Mouse (Mus musculus) CD4-positive naive resting alpha-beta T cell, adult 76 days (primary cell): ENCODE measurements around the gene Ppp1r14d. TPM values are rescaled to one million over a fixed set of nuclear protein-coding genes. Genes with fewer than 3 reads are reported as not detected.

ENCODE experiments used
- total RNA-seq: library from RNA; stranded (reverse); gene quantifications from one replicate; pipeline ENCODE4 v1.2.4, GENCODE M21; 2023

Ppp1r14d gene
- not detected for total RNA-seq

DNA sequence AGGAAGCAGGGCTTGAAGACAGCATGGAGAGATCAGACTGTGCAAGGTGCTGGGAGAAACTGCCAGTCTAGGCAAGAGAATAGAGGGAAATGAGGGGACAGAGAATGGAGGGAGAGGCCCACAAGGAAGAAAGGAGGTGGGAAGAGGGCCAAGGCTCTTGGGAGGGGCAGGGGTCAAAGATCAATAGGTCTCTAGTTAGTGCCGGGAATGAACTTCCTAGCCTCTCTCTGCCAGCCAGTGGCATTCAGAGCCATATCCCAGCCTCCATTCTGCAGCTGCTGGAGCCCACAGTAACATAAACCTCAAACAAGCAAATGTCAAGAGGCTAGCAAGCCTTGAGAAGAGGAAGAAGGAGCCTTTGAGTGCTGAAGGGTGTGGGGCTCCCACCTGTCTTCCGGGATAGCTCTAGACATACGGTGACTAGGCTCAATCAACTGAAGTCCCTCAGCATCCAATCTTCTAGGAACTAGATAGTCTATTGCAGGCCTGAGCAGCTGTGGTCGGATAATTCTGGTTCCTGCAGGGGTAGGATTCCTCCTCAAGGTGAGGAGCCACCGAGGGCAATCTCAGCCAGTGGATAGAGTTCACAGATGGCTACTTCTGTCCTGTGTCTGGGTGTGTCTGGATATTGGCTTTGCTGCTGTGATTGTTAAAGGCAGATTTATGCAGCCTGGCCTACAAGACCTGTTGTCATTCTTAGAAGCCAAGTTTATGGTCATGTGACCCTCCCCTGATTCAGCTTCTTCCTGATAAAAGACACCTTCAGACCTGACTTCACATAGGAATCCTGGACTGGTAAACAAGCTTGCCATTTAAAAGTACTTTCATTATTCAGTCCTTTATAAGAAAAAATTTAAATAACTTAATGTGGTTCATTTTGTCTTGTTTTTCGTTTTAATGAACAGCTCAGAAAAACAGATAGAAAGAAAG lies at the start of gene Ppp1r14d:
Ppp1r14d (minus strand) TSS at position 132 of the 930 bp plus-strand sequence.

DNA sequence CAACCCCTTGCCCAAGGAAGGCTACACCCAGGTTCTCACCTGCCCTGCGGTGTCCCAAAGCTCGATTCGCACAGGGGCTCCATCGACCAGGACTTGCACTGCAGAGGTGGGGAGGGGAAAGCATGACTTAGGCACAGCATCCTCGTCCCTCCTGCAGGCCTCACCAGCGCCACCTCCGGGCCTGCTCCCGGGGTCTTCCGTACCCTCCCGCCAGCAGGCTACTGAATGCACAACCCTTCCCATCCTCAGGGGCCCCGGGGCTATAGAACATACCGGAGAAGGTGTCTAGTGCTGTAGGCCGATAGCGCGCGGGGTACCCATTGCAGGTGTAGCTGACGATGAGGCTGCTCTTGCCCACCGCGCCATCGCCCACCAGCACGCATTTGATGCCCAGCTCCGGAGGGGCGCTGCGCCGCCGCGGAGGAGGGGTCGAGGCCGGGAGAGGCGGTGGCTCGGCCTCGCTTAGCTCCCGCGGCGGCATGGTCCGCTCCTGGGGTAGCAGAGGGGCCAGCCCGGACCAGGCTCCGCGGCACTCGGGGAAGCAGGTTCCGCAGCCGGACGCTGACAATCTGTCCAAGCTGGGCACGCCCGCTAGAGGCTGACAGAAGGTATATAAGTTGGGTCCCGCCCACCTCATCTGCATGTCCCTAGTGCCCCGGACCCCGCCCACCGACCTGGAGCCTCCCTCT lies 41.1 kb upstream of the Ppp1r14d start, which contains the start of gene Rhov:
Rhov (minus strand) TSS at position 630 of the 689 bp plus-strand sequence.

DNA sequence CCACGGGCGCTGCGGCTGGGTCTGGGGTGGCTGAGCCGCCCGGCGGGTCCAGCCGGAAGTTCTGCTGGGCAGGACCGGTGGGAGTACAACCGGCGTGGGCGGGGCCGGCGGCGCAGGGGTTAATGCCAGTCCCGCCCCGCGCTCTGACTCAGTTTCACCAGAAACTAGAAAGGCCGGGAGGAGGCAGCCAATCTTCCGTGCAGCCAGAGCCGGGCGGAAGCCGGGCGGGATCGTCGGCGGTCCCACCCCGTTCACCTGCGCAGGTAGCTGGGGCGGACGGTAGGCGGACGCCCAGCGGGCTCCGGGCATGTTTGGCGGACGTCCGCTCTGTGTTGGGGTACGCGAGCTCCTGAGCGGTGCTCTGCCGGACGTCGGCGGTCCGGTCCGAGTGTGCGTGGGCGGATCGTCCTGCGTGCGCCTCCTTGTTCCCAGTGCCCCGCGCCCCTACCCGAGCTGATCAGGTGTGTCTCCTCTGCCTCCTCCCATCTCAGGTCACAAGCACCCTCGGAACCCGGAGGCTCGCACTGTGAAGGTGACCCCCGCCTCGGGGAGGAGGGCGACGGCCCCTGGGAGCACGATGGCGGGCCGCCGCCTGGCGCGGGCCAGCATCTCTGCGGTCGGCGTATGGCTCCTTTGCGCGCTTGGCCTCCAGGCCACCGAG lies 7.6 kb upstream of the Ppp1r14d start, which contains the start of gene Spint1:
Spint1 (plus strand) TSS at position 153 of the 661 bp plus-strand sequence.

GRCm38 (mm10) chr2:119208344-119209175 lies 21.1 kb downstream of the Ppp1r14d start, which contains the start of the genes Zfyve19 and Dnajc17:
Gene Zfyve19, plus strand, starts transcription at chr2:119208617.
Gene Dnajc17, minus strand, starts transcription at chr2:119208795.

GRCm38 (mm10) chr2:119173991-119174651 lies 55.6 kb downstream of the Ppp1r14d start, which contains the start of gene Gm14137:
Gene Gm14137, plus strand, starts transcription at chr2:119174509.

Other genes starting within 250 kb of the Ppp1r14d start
- gene Ccdc32, start 200.5 kb downstream of the Ppp1r14d start, total RNA-seq: 12.1 TPM
- gene Rpusd2, start 195.1 kb downstream of the Ppp1r14d start, total RNA-seq: 15.2 TPM
- 1.8 TPM for gene Knl1, start 182.8 kb downstream of the Ppp1r14d start, total RNA-seq
- gene Rad51, start 117.1 kb downstream of the Ppp1r14d start, total RNA-seq: 2.1 TPM
- gene Rmdn3, start 72.9 kb downstream of the Ppp1r14d start, total RNA-seq: 27.6 TPM
- not detected for gene Gchfr, start 62.1 kb downstream of the Ppp1r14d start, total RNA-seq
- 1.4 TPM for gene Gm14137, start 55.4 kb downstream of the Ppp1r14d start, total RNA-seq
- 20.8 TPM for gene Zfyve19, start 21.3 kb downstream of the Ppp1r14d start, total RNA-seq
- 24.9 TPM for gene Dnajc17, start 21.1 kb downstream of the Ppp1r14d start, total RNA-seq
- not detected for gene Spint1, start 7.5 kb upstream of the Ppp1r14d start, total RNA-seq
- gene Rhov, start 41.4 kb upstream of the Ppp1r14d start, total RNA-seq: 0.32 TPM
- gene Vps18, start 58.8 kb upstream of the Ppp1r14d start, total RNA-seq: 26.1 TPM
- 0.38 TPM for gene Dll4, start 95.9 kb upstream of the Ppp1r14d start, total RNA-seq
- gene Chac1, start 121.3 kb upstream of the Ppp1r14d start, total RNA-seq: 0.35 TPM
- gene Ino80, start 247.8 kb upstream of the Ppp1r14d start, total RNA-seq: 50.6 TPM